Mouse (Mus musculus): ENCODE measurements around the gene Ehd4.

DNA sequence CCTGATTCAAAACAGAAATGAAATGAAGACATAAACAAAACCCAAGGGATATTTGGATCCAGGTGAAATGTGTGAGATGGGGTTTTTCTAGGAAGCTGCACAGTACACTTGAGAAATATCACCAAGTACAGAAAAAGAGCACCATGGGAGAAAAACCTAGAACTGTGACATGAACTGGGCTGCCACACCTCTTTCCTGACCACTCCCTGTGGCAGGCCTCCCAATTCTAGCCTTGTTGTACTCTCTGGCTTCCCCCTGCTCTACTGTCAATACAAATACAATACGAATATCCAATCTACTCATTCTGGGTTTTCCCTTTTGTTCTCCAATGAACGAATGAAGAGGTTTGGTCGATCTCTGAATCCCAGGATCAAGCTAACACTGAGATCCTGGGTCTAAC, 40.4 kb downstream of the Ehd4 start:
- TF ChIP-seq NANOG (IDR thresholded peaks at IDR 0.05; ENCODE audit: borderline replicate concordance, low read length) = no peak
- TF ChIP-seq CTCF (conservative IDR thresholded peaks at IDR 0.05; ENCODE audit: low read length) = no peak

Data from E14TG2a.4 (cell line).